Mouse (Mus musculus) CD8-positive naive resting alpha-beta T cell, adult 2 months (primary cell): ENCODE measurements around the gene Acyp2.

Source experiments
- DNase-seq, 2 experiments: peaks; one replicate each; pipeline ENCODE4 v3.0.0; 2022; ENCODE audit warnings: low read depth in 2 of 2, low spot score in 2 of 2

Gene Acyp2

DNA sequence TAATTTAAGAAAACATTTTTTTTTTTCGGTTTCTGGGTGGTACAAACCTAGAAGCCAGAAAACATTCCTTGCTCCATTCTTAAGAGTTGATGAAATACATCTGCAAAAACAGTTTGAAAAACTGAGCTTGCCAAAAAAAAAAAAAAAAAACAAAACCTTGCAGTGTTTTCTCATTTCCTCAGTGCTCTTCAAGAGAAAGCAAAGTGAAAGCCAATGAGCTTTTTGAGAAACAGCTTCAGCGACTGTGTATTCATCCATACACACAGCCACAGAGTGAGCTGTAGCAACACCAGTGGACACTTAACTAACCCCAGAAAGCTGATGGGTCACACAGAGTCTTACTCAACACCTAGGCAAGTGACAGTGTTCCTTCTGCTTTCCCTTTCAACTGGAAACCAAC lies 69.4 kb downstream of the Acyp2 start:
- DNase-seq: no peak

DNA sequence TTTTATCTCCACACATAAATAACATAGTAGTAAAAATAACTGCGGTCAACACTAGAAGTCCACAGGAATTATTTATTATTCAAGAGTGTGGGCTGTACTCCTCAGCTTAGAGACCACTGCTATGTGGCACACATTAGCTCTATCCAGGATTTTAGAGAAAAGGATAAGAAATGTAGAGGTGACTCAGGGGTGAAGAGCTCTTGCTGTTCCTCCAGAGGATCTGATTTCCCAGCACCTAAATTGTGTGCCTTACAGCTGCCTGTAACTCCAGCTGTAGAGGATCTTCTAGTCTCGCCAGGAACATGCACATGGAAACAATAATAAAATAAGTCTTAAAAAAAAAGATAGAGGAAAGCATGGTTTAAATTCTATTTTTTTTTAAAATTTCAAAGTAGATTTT lies 70.5 kb downstream of the Acyp2 start:
- no peak for DNase-seq

DNA sequence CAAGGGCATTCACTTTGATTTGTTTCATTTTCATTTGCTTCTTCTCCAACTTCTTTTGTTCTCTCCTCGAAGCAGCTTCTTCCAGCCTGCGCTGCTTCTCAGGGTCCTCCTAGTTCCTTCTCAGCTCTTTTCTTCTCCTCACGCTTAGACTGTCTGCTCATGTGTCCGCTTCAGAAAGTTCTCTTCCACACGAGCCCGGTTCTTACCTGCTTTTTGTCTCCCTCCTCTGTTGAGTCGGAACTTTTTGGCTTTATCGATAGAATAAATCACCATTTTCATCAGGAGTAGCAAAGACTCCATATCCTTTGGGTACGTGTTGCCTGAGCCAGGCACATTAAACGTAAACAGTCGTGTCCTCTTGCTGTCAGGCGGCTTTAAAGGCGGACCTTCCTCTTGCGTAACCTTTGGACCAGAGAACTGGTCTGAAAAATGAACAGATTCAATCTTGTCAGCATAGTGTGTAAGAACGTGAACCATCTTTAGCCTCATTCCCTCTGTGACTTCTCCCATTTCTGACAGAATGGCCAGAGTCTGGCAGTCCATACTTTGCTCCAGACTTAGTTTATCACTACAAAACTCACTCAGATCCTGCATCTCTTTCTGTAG lies 76.5 kb downstream of the Acyp2 start:
- DNase-seq: no peak

DNA sequence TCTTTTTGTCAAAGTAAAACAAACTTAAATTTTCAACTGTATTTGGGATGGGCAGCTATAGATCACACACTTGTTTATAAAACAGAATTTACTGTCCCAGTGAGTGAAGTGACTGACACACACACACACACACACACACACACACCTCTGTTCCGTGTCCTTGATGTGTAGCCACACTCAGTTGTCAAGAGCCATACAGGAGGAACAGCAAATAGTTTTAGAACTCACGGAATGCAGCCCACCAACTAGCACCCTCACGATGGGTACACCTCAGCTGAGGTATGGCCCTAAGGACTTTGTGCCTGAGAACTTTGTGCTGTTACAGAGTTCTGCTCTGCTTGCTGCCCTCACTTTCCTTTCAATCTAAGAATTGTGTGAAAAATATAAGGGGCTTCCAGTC lies 78.8 kb downstream of the Acyp2 start:
- DNase-seq: no peak

DNA sequence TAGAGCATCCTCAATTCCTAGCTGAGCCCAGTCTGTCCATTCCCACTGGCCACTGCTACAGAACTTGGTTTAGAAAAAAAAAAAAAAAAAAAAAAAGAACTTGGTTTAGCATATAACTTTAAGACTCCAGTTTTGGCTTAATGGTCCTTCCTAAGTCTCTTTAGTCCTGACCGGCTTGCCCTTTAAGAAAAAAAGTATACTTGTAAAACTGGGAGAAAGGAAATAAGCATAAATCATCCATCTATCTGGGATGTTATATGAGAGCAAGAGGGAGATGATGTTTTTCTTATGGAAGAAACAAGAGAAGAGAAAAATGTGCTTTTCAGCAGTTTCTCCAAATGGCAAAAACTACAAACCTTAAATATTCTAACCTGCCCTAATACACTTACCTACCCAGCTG lies 89.2 kb downstream of the Acyp2 start:
- no peak for DNase-seq

- DNase-seq: no peak
Observed at GRCm38 (mm10) chr11:30553408-30553807, 96.0 kb downstream of the Acyp2 start.

DNA sequence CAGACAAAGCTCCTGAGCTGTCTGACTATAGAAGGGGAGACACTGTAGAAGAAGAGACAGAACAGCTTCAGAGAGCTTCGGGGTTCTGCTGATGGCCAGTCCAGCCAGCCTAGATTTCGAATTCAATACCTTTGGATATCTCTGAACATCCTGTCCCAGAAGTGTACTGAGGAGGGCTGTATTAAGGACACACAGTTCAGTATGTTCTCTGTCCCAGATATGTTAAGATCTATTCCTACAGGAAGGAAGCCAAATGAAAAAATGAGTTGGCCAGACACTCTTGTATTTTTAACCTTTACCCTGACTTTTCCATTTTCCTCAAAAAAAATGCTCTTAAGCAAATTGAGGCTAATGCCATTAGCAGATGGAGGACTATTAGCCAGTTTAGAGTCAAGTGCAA lies 132.3 kb downstream of the Acyp2 start:
- no peak for DNase-seq

GRCm38 (mm10) chr11:30508178-30508577 lies 141.2 kb downstream of the Acyp2 start:
- DNase-seq: no peak

GRCm38 (mm10) chr11:30498738-30499355 lies 150.5 kb downstream of the Acyp2 start:
- no peak for DNase-seq

GRCm38 (mm10) chr11:30497151-30497550 lies 152.2 kb downstream of the Acyp2 start:
- DNase-seq: no peak

DNA sequence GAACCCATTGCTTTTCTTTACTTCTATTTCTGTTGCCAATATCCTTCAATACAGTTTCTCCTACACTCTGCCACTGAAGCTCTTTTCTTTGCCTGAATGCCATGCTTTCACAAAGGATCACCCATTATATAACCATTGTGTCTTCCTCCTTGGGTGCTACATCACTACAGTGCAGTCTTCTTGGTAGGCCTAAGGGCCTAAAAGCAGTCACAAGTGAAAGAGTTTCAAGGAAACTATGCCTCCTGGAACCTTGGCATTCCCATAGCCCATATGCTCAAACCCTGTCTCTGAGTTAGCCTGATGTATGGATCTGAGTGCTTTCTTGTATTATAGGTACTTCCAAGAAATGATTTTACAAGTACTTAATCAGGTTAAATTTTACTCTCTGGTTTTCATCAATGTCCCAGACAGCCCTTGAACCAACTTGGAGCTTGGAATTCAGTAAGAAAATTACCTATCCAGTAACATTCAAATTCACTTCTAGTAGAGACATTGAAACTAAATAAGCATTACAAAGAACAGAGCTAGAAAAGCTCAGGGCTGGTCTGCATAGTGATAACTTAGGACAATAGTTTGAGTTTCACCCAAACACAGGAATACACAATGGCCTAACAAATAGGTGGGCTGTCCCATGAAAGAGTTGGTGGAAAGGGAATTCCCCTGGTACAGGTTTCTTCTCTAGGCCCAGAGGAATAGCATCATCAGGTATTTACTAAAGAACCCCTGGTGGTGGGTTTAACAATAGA lies 157.7 kb downstream of the Acyp2 start:
- DNase-seq: no peak

DNA sequence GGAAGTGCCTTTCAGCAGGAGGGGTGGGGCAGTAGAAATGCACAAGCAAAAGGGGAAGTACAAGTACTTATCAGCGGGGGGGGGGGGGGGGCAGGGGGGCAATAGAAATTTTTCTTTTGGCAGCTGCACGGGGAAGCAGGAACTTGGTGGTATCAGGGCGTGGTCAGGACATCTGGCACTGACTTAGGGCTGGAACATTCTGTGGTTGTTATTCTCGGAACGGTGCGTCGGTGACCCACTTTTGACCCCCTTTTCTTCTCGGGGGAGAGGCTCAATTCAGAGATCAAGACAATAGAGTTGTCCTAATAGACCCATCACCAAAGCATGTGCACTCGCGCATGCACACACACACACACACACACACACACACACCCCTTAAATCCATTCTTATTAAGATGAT lies 161.2 kb downstream of the Acyp2 start:
- no peak for DNase-seq

DNA sequence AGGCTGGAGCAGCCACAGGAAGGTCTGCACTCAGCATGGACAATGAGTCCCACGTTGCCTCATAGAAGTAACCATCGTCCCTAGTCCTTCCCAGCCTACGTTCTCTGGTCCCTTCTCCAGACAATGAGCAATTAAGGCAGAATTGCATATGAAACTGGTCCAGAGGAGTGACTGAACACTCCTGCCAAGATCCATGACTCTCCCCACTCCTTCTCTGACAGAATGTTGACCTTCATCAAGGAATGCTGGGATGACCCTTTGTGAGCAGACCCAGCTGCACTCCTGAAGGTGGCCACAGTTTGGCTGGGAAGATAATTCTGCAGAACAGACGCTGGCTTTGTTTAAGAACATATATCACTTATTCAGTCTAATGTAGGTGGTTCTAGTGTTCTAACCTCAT lies 166.1 kb downstream of the Acyp2 start:
- no peak for DNase-seq

DNA sequence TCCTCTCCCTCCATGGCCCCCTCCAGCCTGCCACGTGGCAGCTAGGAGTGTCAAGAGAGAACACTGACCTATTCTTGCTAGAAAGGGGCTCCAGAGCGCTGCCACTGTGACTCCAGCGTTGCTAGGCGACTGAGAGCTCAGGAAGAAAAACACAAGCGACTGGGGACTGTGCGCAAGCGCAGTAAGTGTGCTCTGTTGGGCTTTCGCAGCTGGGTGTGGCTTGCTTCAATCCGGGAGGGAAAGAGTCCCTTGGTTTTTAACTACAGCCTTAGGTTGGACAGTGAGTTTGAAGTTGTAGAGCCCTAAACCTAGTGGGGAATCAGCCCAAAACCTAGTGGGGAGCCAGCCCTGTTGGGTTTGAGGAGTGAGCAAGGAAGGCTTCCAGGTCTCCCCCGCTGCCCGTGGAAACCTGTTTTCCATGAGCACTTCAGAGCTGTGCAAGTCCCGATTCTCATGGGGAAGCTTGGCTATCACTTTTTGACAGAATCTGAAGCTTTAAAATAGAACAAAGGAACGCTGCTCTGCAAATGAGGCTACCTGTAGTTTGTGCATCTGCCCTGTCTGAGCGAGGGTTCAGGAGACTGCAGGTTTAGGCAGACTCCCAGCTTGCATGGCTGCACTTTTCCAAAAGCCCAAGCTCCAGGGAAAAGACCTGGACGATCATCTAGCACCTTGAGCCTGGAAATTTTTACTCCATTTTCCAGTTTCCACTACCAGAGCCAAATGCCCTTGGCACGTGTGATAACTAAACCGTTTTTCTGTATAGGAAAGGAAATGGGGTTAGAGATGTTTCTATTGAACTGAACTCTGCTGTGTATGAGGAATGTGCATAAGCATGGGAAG lies 177.4 kb downstream of the Acyp2 start, which contains the start of gene 4930505A04Rik:
4930505A04Rik (minus strand) TSS at position 77 of the 843 bp plus-strand sequence.
- DNase-seq: no peak

DNA sequence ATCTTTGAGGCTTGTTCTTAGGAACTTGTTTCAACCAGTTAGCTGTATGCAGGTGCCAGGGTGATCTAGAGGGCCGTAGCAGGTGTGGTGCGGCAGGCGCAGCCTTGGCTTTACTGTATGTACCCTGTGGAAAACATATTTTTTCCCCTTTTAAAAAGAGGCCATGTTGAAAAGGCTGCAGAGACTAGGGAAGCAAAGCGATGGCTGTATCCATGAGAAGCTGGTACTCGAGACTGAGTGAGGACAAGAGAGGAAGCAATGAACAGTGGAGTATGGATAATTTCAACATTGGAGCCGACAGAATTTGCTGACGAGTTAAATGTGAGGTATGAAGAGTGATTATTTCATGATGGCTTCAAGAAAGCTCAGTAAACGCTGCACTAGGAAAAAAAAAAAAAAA lies 178.2 kb downstream of the Acyp2 start:
- no peak for DNase-seq
